Mouse (Mus musculus) stomach, postnatal 0 days (tissue): Measurements from ENCODE around the gene Col9a1.
A peak's percentile ranks its signal among the peaks of the same experiment; 100 is the strongest.

Source experiments
- CTCF ChIP-seq: IDR thresholded peaks from 2 replicates; pipeline ENCODE4 v1.5.1; 2016; ENCODE audit warnings: antibody characterized with exemption, low read depth, mild to moderate bottlenecking, moderate library complexity
- EP300 ChIP-seq: optimal IDR thresholded peaks from 2 replicates; pipeline ENCODE3; 2016; ENCODE audit warnings: antibody characterized with exemption

DNA sequence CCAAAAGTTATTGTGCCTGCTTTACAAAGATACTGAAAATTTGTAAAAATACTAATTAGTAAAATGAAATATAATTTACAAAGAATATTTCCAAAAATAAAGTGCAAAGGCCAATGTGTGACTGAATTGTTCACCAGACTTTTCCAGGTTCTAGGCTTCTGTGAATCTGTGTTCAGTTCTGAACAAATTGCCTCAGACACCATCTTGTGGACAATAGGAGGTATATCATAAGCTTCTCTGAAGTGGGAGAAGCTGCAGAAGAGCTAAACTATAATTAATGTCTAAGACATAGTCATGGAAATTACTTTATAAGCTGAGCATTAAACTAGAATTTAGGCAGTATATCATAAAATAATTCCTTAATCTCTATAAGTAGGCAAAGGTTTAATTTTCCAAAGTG lies 83.8 kb downstream of the Col9a1 start:
- 0 out of 2 replicates have a peak, but pooled peaks have one; percentile 15 for TF ChIP-seq CTCF
- TF ChIP-seq EP300 = no peak
